Mouse (Mus musculus): Measurements from ENCODE around the gene Rexo1.

The Rexo1 gene

DNA sequence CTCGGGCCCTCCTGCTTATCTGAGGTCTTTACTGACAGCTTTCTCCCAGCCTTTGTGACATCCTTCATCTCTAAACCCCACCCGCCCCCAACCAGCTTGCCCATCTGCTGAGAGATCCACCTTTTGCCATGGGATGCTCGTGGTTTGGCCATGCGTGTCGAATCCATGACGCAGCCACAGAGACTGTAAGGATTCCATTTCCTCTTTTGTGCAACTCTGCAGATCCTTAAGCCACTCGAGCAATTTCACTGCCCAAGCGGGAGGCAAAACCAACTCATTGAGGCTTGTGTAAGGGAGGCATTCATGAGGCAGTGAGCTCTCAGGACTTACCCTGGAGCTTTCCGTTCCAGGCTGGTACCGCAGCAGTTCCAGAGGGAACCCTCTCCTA lies 51.1 kb downstream of the Rexo1 start:
- intact Hi-C loops (cut with DNase I), result no loop called here

DNA sequence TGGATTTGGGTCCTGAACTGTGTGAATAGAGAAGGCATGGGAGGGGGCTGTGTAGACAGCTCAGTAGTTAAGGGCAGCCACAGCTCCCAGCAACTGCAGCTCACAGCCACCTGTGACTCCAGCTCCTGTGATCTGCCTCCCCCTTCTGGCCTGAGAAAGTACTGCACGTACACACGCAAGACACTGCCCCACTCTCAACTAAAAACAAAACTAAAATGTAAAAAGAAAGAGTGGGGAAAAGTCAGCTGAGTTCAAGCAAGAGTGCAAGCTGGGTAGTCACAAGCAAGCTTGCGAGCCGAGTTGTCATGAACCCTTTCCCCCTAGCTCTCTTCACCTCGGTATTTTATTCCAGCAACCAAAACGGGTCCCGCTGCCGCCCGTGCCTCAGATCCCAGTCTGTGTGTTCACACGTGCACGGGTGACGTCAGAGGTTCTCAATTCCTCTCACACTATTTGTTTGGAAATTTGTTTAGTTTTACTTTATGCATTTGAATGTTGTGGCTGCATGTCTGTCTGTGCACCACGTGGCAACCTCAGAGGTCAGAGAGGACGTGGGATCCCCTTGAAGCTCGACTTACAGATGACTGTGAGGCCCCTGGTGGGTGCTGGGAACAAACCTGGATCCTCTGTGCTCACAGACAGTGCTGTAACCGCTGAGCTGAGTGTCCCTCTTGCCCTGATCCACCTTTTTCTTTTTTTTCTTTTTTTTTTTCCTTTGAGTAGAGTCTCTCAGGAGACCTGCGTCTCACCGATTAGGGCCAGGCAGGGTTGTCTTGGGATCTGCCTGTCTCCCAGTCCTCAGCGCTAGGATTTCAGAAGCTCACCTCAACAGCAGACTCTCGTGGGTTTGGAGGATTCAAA lies 51.7 kb downstream of the Rexo1 start:
- intact Hi-C loops (cut with DNase I), result loop anchor here (2.0 to 5.0 kb wide), 3 partner anchors 48 to 132 kb away; no protein-coding TSS in a partner anchor

DNA sequence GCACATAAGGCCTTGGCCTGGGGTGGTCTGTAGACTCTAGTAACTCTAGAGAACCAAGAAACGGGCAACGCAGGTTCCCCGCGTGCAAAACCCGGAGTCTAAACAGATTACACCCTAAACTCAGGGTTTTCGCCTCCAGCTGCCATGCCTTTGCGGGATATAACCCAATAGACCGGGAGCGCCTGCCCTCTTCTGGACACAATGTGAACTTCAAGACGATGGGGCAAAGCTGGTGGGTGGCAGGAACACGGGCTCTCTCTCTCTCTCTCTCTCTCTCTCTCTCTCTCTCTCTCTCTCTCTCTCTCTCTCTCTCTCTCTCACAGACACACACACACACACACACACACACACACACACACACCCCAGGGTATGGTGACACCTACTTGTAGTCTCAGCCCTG lies 55.1 kb downstream of the Rexo1 start:
- intact Hi-C loops (cut with DNase I), result loop anchor here (5.0 kb wide), 2 partner anchors 51 to 129 kb away; no protein-coding TSS in a partner anchor

GRCm38 (mm10) chr10:80504724-80505123 lies 56.6 kb downstream of the Rexo1 start:
- intact Hi-C loops (cut with DNase I), result loop anchor here (5.0 kb wide), 2 partner anchors 53 to 127 kb away; no protein-coding TSS in a partner anchor

DNA sequence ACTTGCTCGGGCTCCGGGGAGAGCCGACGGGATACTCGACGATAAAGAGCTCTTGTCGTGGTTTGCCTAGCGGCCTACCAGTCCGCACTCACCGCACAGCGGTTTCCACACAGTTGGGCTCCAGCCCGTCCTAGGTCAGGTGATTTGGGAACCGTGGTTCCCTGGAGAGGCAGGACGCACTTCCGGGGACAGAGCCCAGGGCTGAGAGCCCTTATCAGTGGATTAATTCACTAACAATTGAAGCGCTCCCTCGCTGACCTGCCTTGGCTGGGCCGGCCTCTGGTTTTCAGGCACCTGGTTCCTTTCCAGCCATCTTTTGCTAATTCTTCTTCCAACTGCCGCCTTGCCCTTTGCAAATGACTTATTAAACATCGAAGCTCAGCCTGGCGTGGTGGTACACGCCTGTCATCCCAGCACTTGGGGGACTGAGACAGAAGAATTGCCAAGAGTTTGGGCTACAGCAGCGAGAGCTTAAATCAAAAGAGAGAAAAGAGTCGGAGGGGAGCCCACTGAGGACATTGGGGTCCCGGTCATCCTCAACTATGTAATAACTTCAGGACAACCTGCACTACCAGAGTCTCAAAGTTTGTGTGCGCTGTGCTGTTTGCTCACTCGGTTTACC lies 57.6 kb downstream of the Rexo1 start:
- intact Hi-C loops (cut with DNase I), result no loop called here

DNA sequence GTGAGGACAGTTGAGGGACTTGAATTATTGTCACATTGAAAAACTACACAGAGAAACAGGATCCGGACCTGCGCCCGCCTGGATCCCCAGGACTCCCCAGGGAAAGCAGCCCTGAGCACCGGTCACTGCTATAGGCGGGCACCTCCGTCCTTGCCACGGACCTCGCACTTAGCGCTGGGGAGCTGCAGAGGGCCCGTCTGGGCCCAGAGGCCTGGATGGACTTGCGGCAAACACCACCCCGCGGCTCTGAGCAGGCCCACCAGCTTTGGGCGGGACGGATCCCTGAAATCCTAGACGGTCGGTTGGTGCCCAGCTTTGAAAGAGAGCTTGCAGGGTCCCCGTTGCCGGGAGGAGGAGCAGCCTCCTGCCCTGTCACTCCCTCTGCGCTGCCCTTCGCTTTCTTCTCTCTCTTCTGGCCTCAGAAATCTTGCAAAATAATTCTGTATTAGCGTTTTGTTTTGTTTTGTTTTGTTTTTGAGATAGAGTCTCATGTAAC lies 58.5 kb downstream of the Rexo1 start:
- intact Hi-C loops (cut with DNase I), result no loop called here

GRCm38 (mm10) chr10:80502291-80502690 lies 59.1 kb downstream of the Rexo1 start:
- intact Hi-C loops (cut with DNase I), result no loop called here

- intact Hi-C loops (cut with DNase I), result no loop called here
Observed at GRCm38 (mm10) chr10:80496421-80496820, 64.9 kb downstream of the Rexo1 start.

- intact Hi-C loops (cut with DNase I), result no loop called here
Observed at GRCm38 (mm10) chr10:80495901-80496300, 65.5 kb downstream of the Rexo1 start.

DNA sequence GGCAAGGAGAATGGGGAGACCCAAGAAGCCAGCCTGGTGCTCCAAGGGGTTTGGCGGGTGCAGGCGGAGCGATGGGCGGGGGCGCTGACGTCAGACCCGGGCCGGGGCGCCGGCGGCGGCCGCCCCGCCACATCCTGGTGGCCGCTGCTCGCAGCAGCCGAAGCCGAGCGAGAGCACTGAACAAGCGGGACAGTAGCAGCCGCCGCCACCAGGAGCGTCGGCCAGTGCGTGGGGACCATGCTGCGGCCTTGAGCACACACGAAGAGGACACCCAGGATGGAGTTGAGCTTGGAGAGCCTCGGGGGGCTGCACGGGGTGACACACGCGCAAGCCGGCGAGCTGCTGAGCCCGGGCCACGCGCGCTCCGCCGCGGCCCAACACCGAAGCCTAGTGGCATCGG lies 66.6 kb downstream of the Rexo1 start, which contains the start of gene Onecut3:
Gene Onecut3, plus strand, starts transcription at position 104 of the 400 bp plus-strand sequence.
- intact Hi-C loops (cut with DNase I), result no loop called here

Small RNA genes within 50 kb of the gene (microRNA-seq; reads per million reads assigned to microRNA genes)
- 0.69 to 1.4 reads per million in 2 experiments for gene Mir6912

Data from adrenal gland (tissue).